Mouse (Mus musculus) thymus, adult 2 months (tissue): ENCODE data around the gene Tiam2. TPM values are rescaled to one million over a fixed set of nuclear protein-coding genes. Genes with fewer than 3 reads are reported as not detected.

Experiments used
- DNase-seq: peaks from one replicate; pipeline ENCODE4 v3.0.0; 2021
- H3K27ac ChIP-seq: fragments of 200-500 bp; 2 replicates; pipeline ENCODE4 v1.5.1; 2012; ENCODE audit warnings: low read length, control low read depth; ENCODE audit not compliant: control insufficient read depth, insufficient read depth
- H3K27me3 ChIP-seq: fragments of 200-500 bp; 2 replicates; pipeline ENCODE4 v1.6.1; 2012; ENCODE audit warnings: mild to moderate bottlenecking, low read length, moderate library complexity, mixed read lengths; ENCODE audit not compliant: control insufficient read depth, insufficient read depth
- H3K36me3 ChIP-seq: fragments of 200-500 bp; 2 replicates; pipeline ENCODE4 v1.6.1; 2012; ENCODE audit warnings: mild to moderate bottlenecking, low read length, moderate library complexity; ENCODE audit not compliant: control insufficient read depth, insufficient read depth
- H3K4me1 ChIP-seq: fragments of 200-500 bp; replicated peaks from 2 replicates; pipeline ENCODE4 v1.6.1; 2012; ENCODE audit warnings: low read length; ENCODE audit not compliant: control insufficient read depth, insufficient read depth
- H3K4me3 ChIP-seq: fragments of 200-500 bp; 2 replicates; pipeline ENCODE4 v1.5.1; 2012; ENCODE audit warnings: mild to moderate bottlenecking, low read length, control low read depth, moderate library complexity; ENCODE audit not compliant: control insufficient read depth, insufficient read depth
- CTCF ChIP-seq: fragments of 200-500 bp; IDR thresholded peaks from 2 replicates; pipeline ENCODE4 v1.5.1; 2012; ENCODE audit warnings: mild to moderate bottlenecking, control low read depth, low read length, moderate library complexity, borderline replicate concordance; ENCODE audit not compliant: control insufficient read depth, poor library complexity, insufficient read depth; ENCODE audit errors: extremely low read depth
- POLR2A ChIP-seq: fragments of 200-500 bp; IDR thresholded peaks from 2 replicates; pipeline ENCODE4 v1.6.1; 2012; ENCODE audit warnings: mild to moderate bottlenecking, low read length, control low read depth, moderate library complexity; ENCODE audit not compliant: control insufficient read depth, poor library complexity, insufficient read depth; ENCODE audit errors: extremely low read depth
- WGBS: fragments of 180-500 bp; shearing (Covaris S2); methylation state at CpG from one replicate; pipeline ENCODE4 v1.1.7; 2018; 5-methylcytosine and 5-hydroxymethylcytosine counted together
- polyA plus RNA-seq: library from polyadenylated mRNA; depleted of rRNA; stranded (reverse); fragments of >200 nt; gene quantifications from 2 replicates; pipeline ENCODE4 v1.2.3, GENCODE M21; 2012

Gene Tiam2
- polyA plus RNA-seq, 1 experiment = 0.36 TPM

DNA sequence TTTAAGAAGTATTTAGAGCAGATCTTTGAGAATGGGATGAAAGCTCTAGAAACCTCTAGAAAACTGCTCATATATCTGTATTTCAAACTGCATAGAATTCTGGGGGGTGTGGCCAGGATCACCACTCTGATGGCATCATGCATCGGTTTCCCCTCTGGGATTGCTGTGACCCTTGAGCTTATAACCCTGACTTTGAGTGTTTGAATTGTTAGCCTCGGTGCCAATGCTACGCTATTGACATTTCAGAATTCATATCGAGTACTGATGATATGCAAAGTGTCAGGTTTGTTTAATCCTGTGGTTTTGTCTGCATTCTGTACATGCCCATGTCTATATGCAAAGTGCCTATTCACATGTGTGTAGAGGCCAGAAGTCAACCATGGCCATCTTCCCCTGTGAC, 160.8 kb downstream of the Tiam2 start:
- no peak for DNase-seq
- Histone ChIP-seq H3K36me3 (no peaks in the 10 kb centered on the region), H3K4me1 (no peaks in the 10 kb centered on the region), H3K27ac (no peak overlapping the region), H3K27me3 (no peaks in the 10 kb centered on the region), H3K4me3 (no peak overlapping the region)
- WGBS = 97% methylated on average over 4 of the region's 4 CpGs
- TF ChIP-seq CTCF = no peak
- TF ChIP-seq POLR2A = no peak

DNA sequence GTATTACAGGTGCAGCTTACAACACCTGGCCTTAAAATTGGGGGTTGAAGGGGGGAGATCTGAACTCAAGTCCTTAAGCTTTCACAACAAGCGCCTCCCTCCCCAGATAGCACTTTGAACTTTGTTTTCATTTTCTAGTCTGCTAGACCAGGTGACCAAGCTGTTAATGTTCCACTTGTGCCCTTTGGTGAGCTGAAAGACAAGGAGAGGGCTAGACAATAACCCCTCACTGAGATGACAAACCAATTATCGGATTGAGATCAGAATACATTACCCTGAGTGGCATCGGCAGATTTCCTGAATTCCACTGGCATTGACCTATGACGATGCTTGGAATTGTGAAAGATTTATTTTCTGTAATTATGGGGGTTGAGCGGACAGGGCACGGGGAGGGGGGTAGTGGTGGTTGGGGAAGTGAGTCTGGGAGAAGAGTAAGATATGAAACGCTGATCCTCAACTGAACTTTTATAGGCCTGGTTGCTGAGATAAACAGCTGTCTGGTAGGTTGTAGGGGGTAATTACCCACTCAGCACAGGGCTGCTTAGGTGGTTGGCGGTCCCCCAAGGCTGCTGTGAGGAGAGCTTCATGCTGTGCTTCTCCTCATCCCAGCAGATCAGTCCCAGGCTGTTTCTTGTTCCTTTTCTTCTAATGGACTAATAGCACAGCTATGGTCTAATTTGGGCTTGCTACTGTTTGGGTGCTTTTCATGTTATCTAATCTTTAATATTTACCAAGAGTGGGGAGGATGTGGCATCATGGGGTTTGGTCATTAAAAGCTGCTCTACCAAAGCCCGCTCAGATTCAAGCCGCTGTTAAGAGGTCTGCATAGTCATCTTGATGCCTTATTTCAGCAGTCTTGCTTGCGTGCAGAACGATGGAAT, 161.6 kb downstream of the Tiam2 start:
- Histone ChIP-seq H3K27ac (no peak overlapping the region), H3K4me1 (no peaks in the 10 kb centered on the region), H3K36me3 (no peaks in the 10 kb centered on the region), H3K4me3 (no peak overlapping the region), H3K27me3 (no peaks in the 10 kb centered on the region)
- WGBS = 93% methylated on average over 12 of the region's 12 CpGs
- DNase-seq = no peak
- TF ChIP-seq CTCF (no peak), POLR2A (no peak)

DNA sequence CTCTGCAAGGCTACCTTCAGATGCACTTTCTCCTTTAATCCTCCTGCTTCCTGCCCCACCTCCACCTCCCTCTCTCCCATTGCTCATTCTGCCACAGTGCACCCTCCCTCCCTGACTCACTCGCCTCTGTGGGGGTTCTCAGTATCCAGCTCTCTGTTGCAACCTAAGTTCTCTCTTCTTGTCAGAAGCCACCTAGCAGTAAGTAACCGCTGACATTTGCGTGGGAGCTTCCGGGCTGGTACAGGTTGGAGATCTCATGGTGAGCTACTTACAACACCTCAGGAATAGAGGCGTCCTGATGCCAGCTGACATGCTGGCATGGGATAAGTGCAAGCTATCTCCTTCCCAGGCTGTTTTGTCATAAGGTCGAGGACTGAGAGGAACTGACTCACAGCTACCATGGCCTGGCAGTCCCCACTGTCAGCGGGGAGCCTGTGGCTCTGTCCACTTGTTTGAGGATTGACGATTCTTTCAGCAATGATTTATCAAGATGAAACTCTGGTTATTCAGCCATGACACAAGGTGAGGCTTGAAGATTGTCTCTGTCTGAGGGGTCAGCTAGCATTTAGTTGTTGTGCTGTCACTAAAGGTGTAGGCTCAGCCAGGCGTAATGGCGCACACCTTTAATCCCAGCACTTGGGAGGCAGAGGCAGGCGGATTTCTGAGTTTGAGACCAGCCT, 164.0 kb downstream of the Tiam2 start:
- no peak overlapping the region for H3K27ac ChIP-seq
- WGBS = 90% methylated on average over 11 of the region's 11 CpGs
- no peaks in the 10 kb centered on the region for H3K27me3 ChIP-seq
- DNase-seq = no peak
- H3K4me1 ChIP-seq = no peaks in the 10 kb centered on the region
- no peaks in the 10 kb centered on the region for H3K36me3 ChIP-seq
- no peak for TF ChIP-seq POLR2A
- no peak for TF ChIP-seq CTCF
- H3K4me3 ChIP-seq = no peak overlapping the region

DNA sequence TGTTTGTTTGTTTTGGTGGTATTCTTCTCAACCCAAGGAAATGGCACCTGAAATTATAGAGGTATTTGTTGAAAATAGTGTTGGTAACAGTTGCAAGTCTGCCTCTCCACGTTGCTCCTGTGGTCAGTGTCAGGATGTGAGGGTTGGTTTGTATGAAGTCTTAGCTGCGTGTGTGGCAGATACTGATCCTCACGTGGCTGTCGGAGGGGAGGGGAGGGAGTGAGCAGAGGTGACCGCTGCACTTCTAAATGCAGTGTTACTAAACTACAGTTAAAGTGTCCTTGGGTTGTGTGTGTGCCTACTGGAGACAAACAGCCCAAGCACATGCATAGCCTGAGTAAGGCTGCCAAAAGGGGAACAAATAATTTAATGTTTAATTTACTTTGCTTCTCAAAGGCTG, 164.7 kb downstream of the Tiam2 start:
- TF ChIP-seq CTCF (no peak), POLR2A (no peak)
- Histone ChIP-seq H3K27me3 (no peaks in the 10 kb centered on the region), H3K27ac (no peak overlapping the region), H3K4me3 (no peak overlapping the region), H3K36me3 (no peaks in the 10 kb centered on the region), H3K4me1 (no peaks in the 10 kb centered on the region)
- WGBS = 10% methylated on average over 5 of the region's 5 CpGs
- no peak for DNase-seq

DNA sequence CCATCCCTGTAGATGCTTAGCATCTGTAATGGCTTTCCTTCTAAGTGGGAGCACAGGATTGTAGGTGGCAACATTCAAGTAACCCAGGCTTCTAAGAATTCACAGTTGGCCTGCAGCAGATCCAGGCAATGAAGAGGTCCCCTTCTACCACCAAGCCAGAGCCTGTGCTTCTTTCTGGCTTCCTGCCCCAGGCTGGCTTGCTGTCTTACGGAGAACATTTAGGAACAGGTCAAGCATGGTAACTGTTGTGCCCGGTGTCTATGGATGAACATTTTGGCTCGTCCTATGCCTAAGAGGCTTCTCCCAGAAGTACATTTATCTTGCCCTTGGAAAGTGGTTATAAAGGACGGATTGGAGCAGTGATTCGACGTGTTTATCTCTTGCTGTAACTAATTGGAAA, 165.3 kb downstream of the Tiam2 start:
- H3K4me1 ChIP-seq = no peaks in the 10 kb centered on the region
- no peak for TF ChIP-seq POLR2A
- TF ChIP-seq CTCF = no peak
- H3K36me3 ChIP-seq = no peaks in the 10 kb centered on the region
- 96% methylated on average over 6 of the region's 6 CpGs for WGBS
- no peak for DNase-seq
- H3K27me3 ChIP-seq = no peaks in the 10 kb centered on the region
- H3K27ac ChIP-seq = no peak overlapping the region
- no peak overlapping the region for H3K4me3 ChIP-seq

DNA sequence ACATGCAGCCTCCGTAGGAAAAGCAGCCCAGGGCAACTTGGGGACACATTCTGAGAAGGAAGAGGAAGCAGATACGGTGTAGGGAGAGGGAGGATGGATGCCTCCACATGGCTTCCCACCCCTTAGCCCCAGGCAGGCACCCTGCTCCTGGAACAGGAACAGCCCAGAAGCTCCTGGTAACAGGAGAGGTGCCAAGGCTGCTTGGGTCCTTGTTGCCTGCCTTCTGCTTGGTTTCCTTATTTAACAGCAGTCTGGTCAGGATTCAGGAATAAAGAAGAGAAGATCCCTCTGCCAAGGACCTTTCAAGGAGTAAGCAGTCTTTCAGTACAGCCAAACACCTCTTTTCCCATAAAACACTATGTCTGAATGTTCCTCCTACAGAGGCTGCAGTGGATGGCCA, 169.2 kb downstream of the Tiam2 start:
- WGBS = 87% methylated on average over 2 of the region's 2 CpGs
- Histone ChIP-seq H3K27ac (no peak overlapping the region), H3K36me3 (no peaks in the 10 kb centered on the region), H3K4me3 (no peak overlapping the region), H3K4me1 (no peaks in the 10 kb centered on the region), H3K27me3 (no peaks in the 10 kb centered on the region)
- no peak for TF ChIP-seq POLR2A
- no peak for TF ChIP-seq CTCF
- DNase-seq = no peak

DNA sequence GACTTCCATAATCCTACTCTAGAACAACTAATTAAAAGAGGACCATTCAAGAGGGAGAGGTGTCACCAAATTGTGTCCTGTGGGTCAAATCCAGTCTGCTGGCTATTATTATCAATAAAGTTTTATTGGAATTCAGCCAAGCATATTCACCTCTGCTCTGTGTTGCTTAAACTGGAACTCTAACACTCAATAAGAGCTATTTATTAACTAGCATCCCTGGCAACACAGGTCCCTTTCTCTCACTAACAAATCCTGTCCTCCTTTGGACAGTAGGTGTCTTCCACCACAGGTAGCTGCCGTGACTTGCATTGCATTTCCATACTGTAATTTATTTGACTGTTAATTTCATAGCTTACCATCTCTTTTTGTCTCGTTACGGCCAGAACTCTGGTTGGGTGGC, 169.7 kb downstream of the Tiam2 start:
- Histone ChIP-seq H3K4me1 (no peaks in the 10 kb centered on the region), H3K27me3 (no peaks in the 10 kb centered on the region), H3K4me3 (no peak overlapping the region), H3K36me3 (no peaks in the 10 kb centered on the region), H3K27ac (no peak overlapping the region)
- 95% methylated on average over 3 of the region's 3 CpGs for WGBS
- TF ChIP-seq CTCF (no peak), POLR2A (no peak)
- no peak for DNase-seq
